Mouse (Mus musculus) stomach, embryonic 16.5 days (tissue): ENCODE results near the gene Egfl7. TPM values are rescaled to one million over a fixed set of nuclear protein-coding genes. Genes with fewer than 3 reads are reported as not detected.

Experiments
- ATAC-seq: fragments of 200-750 bp; cut with Nextera tagmentation; 2 replicates; pipeline ENCODE4 v1.8.0; 2017; ENCODE audit warnings: moderate number of reproducible peaks, moderate TSS enrichment; ENCODE audit not compliant: insufficient read depth, low FRiP score
- H3K27ac ChIP-seq: fragments of 300-500 bp; sonication (generic); 2 replicates; pipeline ENCODE4 v1.5.1; 2014; ENCODE audit warnings: low read length
- H3K27me3 ChIP-seq: fragments of 300-500 bp; sonication (generic); 2 replicates; pipeline ENCODE4 v1.6.1; 2014; ENCODE audit warnings: low read length, control low read depth, mixed read lengths; ENCODE audit not compliant: control insufficient read depth, insufficient read depth
- H3K36me3 ChIP-seq: fragments of 300-500 bp; sonication (generic); 2 replicates; pipeline ENCODE4 v1.6.1; 2014; ENCODE audit warnings: low read length; ENCODE audit not compliant: control insufficient read depth, insufficient read depth
- H3K4me1 ChIP-seq: fragments of 300-500 bp; sonication (generic); 2 replicates; pipeline ENCODE4 v1.6.1; 2014; ENCODE audit warnings: low read length, control low read depth, mixed read lengths; ENCODE audit not compliant: control insufficient read depth, insufficient read depth
- H3K4me2 ChIP-seq: fragments of 300-500 bp; sonication (generic); 2 replicates; pipeline ENCODE4 v1.6.1; 2014; ENCODE audit warnings: low read depth, low read length, mixed read lengths
- H3K4me3 ChIP-seq: fragments of 300-500 bp; sonication (generic); replicated peaks from 2 replicates; pipeline ENCODE4 v1.5.1; 2014; ENCODE audit warnings: mild to moderate bottlenecking, low read length
- H3K9ac ChIP-seq: fragments of 300-500 bp; sonication (generic); 2 replicates; pipeline ENCODE4 v1.6.1; 2014; ENCODE audit warnings: low read length
- H3K9me3 ChIP-seq: fragments of 300-500 bp; sonication (generic); replicated peaks from 2 replicates; pipeline ENCODE4 v1.6.1; 2016; ENCODE audit warnings: low read length, control low read depth; ENCODE audit not compliant: control insufficient read depth
- WGBS: fragments of 180-500 bp; shearing (Covaris S2); extraction: QIAGEN DNeasy Blood & Tissue Kit; methylation state at CpG from one replicate; pipeline ENCODE4 v1.1.7; 2014; 5-methylcytosine and 5-hydroxymethylcytosine counted together
- polyA plus RNA-seq: library from polyadenylated mRNA; unstranded; fragments of >200 nt; fragmentation: Nextera tagmentation; extraction: Ambion mirVana; gene quantifications from 2 replicates; pipeline ENCODE4 v1.2.1, GENCODE M21; 2015

The Egfl7 gene
- polyA plus RNA-seq, 1 experiment from 2014 or later, result 116 TPM

DNA sequence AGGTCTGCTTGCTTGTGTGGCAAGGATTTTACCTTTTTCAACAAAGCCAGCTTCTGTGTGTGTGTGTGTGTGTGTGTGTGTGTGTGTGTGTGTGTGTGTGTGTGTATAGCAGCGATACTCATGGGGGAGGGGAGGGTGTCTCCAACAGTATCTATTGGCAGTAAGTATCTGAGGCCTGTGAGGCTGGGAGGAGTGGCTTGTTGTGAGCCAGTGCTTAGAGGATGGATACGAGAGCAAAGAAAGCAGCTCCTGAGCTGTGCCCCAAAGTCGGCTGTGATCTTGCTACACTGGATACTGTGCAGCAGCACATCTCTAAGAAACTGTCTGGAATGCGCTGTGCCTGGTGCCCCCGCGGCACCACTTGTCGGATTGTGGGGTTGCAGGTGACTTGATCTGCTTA, 38.1 kb downstream of the Egfl7 start:
- Histone ChIP-seq H3K4me2 (no peak overlapping the region), H3K9me3 (no peaks in the 10 kb centered on the region), H3K4me1 (no peaks in the 10 kb centered on the region), H3K9ac (no peak overlapping the region), H3K27me3 (no peaks in the 10 kb centered on the region), H3K4me3 (no peak overlapping the region), H3K36me3 (no peaks in the 10 kb centered on the region), H3K27ac (no peak overlapping the region)
- 54% methylated on average over 7 of the region's 7 CpGs for WGBS
- no peak for ATAC-seq

DNA sequence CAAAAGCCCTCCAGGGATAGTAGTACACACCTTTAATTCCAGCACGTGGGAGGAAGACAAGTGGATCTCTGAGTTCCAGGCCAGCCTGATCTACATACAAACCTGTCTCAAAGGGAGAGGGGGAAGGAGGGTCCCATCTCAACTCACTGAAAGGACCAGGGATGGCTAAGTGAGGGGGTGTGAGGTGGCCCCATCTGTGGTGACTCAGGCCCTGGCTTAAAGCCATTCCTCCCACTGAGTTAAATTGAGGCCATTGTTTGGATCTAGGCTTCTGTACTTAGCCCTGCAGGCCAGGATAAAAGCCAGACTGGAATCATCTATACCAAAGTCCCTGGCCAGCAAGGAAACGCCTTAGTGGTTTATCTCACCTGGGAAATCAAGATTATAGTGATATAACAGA, 41.4 kb downstream of the Egfl7 start:
- H3K9me3 ChIP-seq, result no peaks in the 10 kb centered on the region
- no peak overlapping the region for H3K9ac ChIP-seq
- ATAC-seq, result no peak; the same call in 1 of the 2 replicates
- H3K36me3 ChIP-seq, result no peaks in the 10 kb centered on the region
- no peak overlapping the region for H3K27ac ChIP-seq
- H3K4me3 ChIP-seq, result no peak overlapping the region
- H3K4me2 ChIP-seq, result no peak overlapping the region
- WGBS, result 48% methylated on average over 2 of the region's 2 CpGs
- no peaks in the 10 kb centered on the region for H3K4me1 ChIP-seq
- no peaks in the 10 kb centered on the region for H3K27me3 ChIP-seq

DNA sequence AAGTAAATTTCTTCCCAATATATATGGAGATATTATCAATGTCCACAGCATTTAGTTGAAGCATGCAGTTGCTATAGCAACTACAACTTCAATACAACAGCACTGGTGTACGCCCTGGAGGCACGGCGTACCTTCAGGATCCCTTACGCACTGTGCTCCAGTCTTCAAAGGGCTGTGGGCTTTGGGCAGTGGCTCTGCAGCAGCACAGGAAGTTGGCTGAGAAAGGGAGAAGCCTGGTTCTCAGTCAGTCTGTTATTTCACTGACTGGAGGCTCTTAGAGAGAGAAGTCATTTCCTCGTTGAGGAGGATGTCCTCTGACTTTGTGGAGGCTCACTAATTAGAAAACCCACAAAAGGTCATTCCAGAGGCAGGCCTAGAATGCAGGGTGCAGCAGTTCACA, 43.2 kb downstream of the Egfl7 start:
- Histone ChIP-seq H3K4me2 (no peak overlapping the region), H3K27me3 (no peaks in the 10 kb centered on the region), H3K4me1 (peaks cover 5% of the 10 kb centered on the region; the same call in 1 of the 2 replicates), H3K27ac (no peak overlapping the region), H3K36me3 (no peaks in the 10 kb centered on the region), H3K4me3 (no peak overlapping the region), H3K9me3 (no peaks in the 10 kb centered on the region), H3K9ac (no peak overlapping the region)
- 52% methylated on average over 5 of the region's 5 CpGs for WGBS
- no peak for ATAC-seq

DNA sequence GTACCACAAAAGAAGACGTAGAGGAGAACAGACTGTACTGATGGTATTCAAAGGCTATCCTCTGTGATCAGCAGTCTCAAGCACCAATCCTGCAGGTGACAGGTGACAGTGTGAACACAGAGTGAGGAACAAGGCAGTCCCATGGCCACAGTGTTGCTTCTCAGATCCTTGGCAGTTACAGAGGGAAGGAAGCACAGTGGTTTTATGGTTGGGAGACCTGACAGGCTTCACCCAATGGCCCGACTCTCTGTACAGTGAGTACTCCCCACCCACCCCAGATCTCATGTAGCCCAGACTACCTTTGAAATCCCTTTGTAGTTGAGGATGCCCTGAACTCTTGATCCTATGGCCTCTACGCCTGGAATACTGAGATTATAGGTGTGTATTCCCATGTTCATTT, 45.6 kb downstream of the Egfl7 start:
- Histone ChIP-seq H3K27me3 (no peaks in the 10 kb centered on the region), H3K4me2 (no peak overlapping the region), H3K4me1 (peaks cover 19% of the 10 kb centered on the region; the same call in 1 of the 2 replicates), H3K9me3 (no peaks in the 10 kb centered on the region), H3K4me3 (no peak overlapping the region), H3K36me3 (no peaks in the 10 kb centered on the region), H3K9ac (no peak overlapping the region), H3K27ac (no peak overlapping the region)
- 71% methylated on average over 3 of the region's 3 CpGs for WGBS
- ATAC-seq, result no peak

DNA sequence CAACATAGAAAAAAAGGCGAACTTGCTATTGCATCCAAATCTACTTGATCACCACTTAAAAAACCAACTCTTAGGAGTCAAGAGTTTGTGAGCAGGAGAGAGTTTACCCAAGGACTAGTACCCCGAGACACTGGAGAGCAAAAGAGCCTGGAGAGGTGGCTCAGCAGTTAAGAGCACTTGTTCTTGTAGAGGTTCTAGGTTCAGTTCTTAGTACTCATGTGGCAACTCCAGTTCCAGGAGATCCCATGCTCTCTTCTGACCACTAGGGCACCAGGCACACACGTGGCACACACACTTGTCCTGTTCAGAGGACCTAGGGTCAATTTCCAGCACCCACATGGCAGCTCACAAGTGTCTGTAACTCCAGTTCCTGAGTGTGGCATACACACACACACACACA, 46.3 kb downstream of the Egfl7 start:
- H3K4me3 ChIP-seq, result no peak overlapping the region
- no peak overlapping the region for H3K4me2 ChIP-seq
- no peaks in the 10 kb centered on the region for H3K36me3 ChIP-seq
- no peaks in the 10 kb centered on the region for H3K9me3 ChIP-seq
- no peak overlapping the region for H3K9ac ChIP-seq
- H3K27me3 ChIP-seq, result no peaks in the 10 kb centered on the region
- 70% methylated on average over 3 of the region's 3 CpGs for WGBS
- peaks cover 19% of the 10 kb centered on the region; the same call in 1 of the 2 replicates for H3K4me1 ChIP-seq
- H3K27ac ChIP-seq, result no peak overlapping the region
- no peak for ATAC-seq

DNA sequence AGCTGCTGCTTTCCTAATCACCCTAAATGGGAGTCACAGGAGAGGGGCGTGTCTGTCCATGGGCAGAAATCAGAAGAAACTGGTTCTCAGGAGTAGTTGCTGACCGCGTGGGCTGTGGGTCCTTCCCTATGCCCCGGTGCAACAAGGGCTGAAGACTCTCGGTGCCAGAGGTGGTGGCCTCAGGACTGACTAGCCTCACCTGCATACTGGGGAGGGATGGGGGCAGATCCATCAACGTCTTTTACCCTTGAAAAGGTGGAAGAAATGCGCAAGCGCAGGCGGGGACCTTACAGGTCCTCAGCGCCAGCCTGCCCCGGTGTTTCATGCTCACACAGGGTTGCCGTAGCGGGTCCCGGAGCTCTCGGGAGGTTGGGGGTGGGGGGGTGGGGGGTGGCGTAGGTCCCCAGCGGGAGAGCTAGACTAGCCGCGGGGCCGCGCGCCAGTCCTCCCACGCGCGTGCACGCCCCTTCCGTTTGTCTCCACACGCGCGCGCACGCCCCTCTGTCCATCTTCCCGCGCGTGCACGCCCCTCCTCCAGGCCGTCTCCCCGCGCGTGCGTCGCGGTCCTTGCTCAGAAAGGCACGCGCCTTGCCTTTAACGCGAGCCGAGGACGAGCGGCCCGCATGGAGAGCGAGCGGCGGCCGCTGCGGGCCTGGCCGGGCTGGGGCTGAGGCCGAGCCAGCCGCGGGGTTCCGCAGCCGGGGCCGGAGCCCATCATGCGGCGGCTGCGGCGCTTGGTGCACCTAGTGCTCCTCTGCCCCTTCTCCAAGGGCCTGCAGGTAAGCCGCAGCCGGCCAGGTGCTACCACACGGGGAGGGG, 48.3 kb downstream of the Egfl7 start, which contains the start of gene Fam69b:
Gene Fam69b (plus strand): TSS at position 537 of the 819 bp plus-strand sequence.
- peak within 1 kb of the TSS; percentile 83 for H3K4me2 ChIP-seq
- no peaks in the 10 kb centered on the region for H3K36me3 ChIP-seq
- peak within 1 kb of the TSS; percentile 52 for H3K4me3 ChIP-seq
- no peaks in the 10 kb centered on the region for H3K27me3 ChIP-seq
- 0 out of 2 replicates have a peak within 1 kb of the TSS, but pooled peaks have one; percentile 4 for H3K27ac ChIP-seq
- peak; percentile 59; the same call in 1 of the 2 replicates for ATAC-seq
- H3K9ac ChIP-seq, result peak within 1 kb of the TSS; percentile 80
- H3K4me1 ChIP-seq, result peaks cover 19% of the 10 kb centered on the region; the same call in 1 of the 2 replicates
- H3K9me3 ChIP-seq, result no peaks in the 10 kb centered on the region
- WGBS, result under 1% methylated on average over 67 of the region's 70 CpGs

DNA sequence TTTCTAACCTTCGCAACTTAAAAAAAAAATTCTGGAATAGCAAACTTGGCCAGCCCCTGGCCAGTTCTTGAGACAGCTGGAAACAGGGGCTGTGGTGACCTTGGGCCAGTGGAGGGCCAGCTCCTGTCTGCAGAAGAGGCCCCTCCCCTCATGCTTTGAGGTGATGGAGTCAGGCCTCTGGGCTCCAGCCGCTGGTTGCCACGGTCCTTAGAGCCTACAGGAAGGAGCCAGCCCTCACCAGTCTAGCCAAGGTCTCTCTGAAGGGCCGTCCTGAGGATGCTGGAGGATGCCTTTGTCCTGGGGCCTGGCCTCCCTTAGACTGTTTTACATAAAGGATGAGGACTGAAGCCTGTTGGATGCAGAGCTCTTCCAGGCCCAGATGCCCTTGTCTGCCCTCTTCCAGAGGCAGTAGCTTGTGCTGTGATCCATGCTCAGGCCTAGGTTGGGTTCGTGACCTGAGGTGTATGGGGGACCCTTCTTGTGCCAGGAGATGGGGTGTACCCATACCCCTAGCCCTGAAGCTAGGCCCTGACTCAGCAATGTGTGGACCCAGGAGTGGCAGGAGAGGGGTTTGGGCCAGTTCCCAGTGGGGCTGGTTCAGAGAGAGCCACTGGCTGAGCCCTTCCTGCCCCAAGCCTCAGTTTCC, 49.1 kb downstream of the Egfl7 start:
- no peaks in the 10 kb centered on the region for H3K9me3 ChIP-seq
- H3K4me3 ChIP-seq, result peak overlapping the region; percentile 52
- 0 out of 2 replicates have a peak overlapping the region, but pooled peaks have one; percentile 4 for H3K27ac ChIP-seq
- H3K9ac ChIP-seq, result peak overlapping the region; percentile 80
- no peaks in the 10 kb centered on the region for H3K27me3 ChIP-seq
- peak; percentile 9; the same call in 1 of the 2 replicates for ATAC-seq
- 25% methylated on average over 5 of the region's 5 CpGs for WGBS
- H3K4me2 ChIP-seq, result peak overlapping the region; percentile 83
- H3K36me3 ChIP-seq, result no peaks in the 10 kb centered on the region
- H3K4me1 ChIP-seq, result peaks cover 19% of the 10 kb centered on the region; the same call in 1 of the 2 replicates

DNA sequence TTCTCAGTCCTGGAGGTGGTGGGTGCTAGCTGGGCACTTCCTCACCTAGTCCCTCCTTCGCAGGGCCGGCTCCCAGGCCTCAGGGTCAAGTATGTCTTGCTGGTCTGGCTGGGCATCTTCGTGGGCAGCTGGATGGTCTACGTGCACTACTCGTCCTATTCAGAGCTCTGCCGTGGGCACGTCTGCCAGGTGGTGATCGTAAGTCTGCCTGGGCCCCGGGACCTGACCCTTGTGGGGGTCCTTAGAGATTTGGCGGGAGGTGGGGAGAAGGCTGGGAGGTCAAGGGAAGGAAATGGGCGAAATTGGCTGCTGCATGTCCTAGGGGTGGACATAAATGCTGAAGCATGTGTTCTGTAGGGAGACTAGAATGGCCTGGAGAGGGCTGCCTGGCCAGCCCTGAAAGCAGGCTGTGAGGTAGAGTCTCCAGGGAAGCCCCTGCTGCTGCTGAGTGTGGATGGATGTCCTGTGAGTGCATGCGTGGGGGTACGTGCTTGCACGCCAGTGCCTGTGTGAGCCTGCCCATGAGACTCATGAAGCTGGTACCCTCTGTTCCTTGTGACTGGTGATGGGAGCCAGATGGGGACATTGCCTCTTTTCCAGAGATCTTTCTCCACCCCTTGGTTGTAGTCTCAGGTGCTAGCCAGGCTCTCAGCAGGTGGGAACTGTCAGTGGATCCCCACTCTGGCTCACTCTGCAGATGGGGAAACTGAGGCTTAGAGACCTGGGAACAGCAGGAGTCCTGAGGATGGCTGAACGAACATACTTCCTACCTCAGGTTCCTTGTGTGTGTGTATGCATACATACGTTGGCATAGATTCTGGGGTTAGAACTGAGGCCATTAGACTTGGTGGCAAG, 53.0 kb downstream of the Egfl7 start:
- Histone ChIP-seq H3K4me2 (no peak overlapping the region), H3K27me3 (no peaks in the 10 kb centered on the region), H3K9me3 (no peaks in the 10 kb centered on the region), H3K36me3 (peaks cover 13% of the 10 kb centered on the region), H3K4me1 (peaks cover 21% of the 10 kb centered on the region), H3K4me3 (no peak overlapping the region), H3K27ac (no peak overlapping the region), H3K9ac (no peak overlapping the region)
- 77% methylated on average over 16 of the region's 16 CpGs for WGBS
- no peak for ATAC-seq
